Mouse (Mus musculus): ENCODE results near the gene Kxd1.

The Kxd1 gene

DNA sequence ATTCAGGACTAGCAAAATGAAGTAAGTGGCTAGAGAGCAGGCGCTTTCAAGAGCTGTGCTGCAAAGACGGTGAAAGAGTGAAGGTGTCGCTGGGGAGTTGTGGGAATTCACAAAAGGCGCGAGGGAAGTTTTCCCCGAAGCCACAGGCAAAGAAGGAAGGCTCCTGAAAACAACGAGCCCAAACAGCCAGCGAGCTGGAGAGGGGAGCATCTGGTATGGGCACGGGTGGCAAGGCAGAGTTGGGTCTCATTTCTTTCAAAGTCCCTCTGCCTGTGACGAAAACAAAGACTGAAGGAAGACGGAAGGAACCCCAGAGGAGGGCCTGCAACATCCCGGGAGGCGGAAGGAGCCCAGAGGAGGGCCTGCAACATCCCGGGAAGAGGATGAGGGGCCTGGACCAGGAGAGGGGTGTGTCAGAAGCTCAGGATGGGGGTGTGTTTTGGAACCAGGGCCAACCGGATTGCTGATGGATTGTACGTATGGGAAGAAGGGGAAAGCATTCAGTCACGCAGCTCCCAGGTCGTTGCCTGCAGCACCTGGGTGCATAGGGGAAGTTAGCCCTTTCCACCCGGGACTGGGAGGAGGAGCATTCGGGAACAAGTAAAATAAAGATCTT lies 36.8 kb downstream of the Kxd1 start:
- no peak for DNase-seq

DNA sequence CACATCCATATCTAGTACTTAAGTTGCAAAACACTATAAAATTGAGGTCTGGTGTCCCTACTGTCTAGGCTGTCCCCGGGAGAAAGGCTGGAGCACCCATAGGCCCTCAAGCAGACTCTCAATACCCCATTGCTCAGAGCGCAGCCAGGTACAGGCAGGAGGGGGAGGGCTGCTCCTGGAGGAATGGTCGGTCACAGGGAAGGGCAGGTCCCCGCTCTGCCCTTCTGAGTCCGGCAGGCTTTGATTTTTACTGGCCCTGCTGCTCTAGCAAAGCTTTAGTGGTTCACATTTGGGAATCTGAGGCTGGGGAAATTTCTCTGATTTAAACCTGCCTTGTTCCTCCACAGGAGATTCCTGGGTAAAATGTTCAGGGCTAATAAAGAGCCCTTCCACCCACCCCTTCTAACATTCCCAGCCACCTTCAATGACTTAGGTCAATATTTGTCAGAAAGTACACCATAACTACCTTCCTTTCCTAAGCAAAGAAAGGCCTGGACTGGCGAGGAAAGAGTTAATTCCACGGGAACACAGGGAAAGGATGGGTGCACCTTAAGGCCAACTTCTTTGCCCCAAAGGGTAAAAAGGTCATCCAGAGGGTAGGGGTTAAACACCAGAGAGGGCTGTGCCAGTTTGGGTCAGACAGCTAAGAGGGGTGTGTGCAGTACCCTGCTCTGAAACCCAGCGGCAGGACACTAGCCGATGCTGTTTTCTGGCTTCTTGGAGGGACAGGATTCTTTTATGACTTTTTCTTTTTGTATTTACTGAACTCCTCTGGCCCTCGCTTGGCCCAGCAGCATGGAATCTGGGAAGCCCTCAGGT lies 37.5 kb downstream of the Kxd1 start:
- no peak for DNase-seq

GRCm38 (mm10) chr8:70489576-70489975 lies 38.2 kb downstream of the Kxd1 start:
- DNase-seq = no peak

DNA sequence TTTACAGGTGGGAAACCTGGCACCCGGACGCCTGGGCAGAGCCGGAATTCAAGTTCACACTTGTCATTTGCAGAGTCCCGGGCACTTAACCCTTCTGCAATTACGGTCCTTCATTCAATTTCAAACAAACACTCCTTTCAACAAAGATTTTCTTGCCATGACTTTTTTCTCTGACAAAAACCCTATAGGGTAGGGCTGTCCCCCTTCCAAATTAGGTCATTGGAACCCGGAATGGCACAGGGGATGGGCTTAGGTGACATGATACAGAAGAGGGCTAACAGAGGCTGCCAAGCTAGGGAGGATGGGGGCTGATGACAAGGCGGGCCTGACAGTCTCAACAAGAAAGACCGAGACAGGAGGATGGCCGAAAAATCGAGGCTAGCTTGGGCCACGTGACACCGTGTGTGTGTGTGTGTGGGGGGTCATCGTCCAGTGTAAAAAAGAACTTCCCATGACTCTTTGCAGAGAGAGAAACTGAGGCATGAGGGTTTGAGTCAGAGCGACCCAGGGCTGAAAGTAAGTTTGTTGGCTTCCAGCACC lies 38.8 kb downstream of the Kxd1 start:
- DNase-seq = no peak

DNA sequence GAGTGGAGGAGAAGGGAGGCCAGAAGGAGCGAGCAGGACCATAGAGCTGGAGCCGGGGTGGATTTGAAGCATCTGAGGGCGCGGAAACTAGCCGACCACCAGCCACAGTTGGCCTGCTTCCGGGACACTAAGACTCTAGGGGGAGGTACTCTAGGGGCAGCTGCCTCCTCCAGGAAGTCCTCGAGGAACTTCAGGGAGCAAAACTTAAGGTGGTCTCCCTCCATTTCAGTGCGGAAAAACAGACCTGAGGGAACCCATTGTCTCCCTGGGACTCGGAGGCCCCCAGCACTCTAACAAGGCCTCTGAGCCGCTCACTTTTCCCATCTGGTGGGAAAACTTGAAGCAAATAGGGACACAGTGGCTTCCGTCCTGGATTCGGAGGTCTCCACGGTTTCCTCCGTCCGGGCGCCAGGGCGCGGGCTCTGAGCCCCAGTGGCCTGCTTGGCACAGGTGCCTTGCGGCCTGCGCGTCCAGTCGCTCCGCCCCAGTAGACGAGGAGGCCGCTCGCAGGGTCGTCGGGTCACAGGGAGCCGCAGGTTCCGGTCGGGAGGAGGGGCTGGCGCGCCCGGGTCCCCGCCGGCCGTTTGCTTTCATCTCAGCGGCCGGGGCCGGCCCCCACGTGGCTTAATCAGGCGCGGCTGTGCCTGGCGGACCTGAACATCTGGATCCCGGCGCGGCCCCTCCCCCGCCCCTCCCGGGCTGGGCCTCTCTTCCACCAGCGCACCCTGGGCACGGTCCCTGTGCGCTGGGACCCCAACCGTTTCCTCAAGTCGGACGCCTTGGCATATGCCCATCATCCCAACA lies 39.6 kb downstream of the Kxd1 start:
- DNase-seq = peak in 1 of 2 experiments; percentile 52

GRCm38 (mm10) chr8:70486941-70487520 lies 40.7 kb downstream of the Kxd1 start, which contains the start of gene Tmem59l:
Gene Tmem59l, minus strand, starts transcription at chr8:70487358.
- peak; percentile 78 to 79 for DNase-seq

DNA sequence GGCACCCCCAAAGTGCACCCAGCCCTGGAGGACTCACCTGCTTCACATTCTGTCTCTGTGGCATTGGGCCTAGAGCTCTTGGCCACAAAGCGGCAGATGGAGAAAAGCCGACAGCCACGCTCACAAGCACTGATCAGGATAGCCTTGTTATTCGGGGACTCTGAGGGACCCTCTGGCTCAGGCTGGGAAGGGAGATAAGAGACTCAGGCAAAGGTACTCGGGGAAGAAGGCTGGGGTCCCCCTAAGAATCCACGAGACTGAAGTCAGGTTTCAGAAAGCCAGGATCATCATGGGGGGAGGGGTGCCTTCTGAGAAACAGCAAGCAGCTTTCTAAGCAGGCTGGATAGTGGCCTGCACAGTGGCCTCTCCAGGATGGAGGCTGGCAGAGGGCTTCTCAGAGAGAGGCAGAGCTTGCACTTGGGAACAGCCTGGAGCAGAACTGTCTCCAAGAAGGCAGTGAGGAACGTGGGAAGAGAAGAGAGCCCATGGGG lies 41.5 kb downstream of the Kxd1 start:
- peak; percentile 69 to 72 for DNase-seq

GRCm38 (mm10) chr8:70482943-70483342 lies 44.8 kb downstream of the Kxd1 start:
- DNase-seq = no peak

DNA sequence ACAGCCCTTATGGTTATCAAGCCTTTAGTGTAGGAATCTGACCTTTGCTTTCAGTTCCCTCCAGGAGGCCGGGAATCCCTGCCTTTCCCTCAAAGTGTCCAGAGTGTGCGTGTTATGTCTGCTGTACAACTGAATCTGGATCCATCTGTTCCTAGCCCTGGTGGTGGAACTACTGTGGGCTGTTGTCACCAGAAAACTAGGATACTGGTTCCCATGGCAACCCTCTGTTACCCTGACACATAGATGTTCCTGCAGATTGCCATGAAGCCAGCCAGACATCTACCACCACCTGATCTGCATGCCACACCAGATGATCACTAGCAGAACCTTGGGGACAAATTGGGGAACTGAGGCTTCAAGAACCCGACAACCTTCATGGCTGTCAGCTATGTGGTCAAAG lies 45.8 kb downstream of the Kxd1 start:
- no peak for DNase-seq

DNA sequence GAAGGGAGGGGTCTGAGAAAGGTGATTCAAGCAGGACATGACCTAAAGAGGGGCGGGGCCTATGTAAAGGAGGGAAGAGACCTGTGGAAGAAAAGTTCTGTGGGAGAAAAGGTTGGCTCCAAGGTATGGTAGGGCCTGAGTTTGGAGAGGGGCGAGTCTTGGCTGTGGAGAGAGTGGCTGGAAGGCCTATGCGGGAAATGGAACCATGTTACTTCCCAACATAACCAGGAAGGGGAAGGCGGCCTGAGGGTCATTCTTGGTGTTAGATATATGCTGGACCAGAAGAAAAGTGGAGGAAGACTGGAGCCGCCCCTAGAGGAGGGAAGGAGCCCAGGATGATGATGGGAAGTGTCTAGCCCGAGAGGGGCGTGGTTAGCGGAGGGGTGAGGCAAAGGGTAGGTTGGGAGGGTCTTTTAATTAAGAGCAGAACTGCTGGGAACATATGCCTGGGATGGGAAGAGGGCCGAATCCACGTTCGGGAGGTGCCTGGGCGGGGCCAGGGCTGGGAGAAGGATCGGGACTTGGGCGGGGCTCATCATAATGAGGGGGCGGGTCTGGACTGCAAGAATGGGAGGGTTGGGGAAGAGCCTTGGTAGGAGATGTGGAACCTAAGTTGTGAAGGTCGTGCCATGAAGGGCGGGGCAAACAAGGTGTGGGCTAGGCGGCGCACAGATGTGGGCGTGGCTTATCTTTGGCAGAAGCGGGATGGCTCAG lies 50.3 kb downstream of the Kxd1 start:
- no peak for DNase-seq

DNA sequence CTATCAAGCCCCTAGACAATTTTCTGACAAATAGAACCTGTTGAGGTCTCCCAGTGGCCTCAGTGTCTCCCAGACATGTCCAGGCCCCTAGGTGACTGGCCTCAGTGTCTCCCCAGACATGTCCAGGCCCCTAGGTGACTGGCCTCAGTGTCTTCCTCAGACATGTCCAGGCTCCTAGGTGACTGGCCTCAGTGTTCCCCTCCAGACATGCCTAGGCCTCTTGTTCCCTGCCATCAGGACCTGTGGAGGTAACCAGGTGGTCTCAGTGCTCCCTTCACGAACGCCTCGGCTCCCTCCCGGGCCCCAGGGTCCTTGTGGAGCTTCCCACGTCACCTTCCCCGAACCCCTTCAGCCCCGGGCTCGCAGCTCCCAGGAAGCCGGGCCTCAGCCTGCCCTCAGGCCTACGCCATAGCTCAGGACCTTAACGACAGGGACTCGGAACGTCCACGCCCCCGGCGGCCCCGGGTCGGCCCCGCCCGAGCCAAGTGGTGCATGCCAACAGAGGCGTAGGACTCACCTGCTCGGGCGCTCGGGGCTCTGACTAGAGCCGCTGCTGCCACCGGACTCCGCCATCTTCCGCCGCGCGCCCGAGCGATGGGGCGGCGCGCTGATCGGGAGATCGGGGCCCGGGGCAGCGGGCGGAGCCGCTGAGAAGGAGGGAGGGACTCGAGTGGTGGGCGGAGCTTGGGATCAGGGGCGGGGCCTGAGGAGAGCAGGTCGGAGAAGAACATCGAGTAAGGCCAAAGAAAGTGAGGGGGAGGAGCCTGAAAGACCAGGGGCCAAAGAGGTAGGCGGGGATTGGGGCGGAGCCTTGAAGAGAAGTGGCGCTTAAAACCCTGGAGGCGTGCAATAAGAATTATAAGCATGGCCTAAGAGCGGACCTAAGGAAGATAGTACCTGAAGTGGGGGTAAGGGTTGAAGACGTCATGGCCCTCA lies 51.2 kb downstream of the Kxd1 start, which contains the start of gene Klhl26:
TSS of gene Klhl26 (minus strand) at position 636 of the 936 bp plus-strand sequence.
- peak; percentile 96 for DNase-seq

- peak; percentile 71 to 75 for DNase-seq
These were observed 55.9 kb downstream of the Kxd1 start for GRCm38 (mm10) chr8:70471856-70472255.

DNA sequence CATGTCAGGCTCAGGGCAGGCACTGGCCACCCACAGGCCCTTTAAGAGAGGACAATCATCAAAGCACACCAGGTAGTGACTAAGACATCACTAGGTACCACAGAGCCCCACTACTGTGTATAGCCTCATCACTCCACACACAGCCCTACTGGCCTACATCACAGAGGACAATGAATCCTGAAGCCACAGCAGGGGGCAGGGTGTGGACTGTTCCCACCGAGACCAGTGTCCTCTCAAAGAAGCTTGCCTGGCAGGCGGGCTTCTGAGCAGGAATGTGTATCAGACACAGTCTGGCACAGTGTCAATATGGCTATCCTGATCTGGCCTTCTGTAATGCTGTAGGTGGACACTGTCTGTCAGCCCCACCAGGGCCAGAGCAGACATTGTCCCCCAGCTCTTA lies 57.8 kb downstream of the Kxd1 start:
- DNase-seq = no peak

- DNase-seq = no peak
These were observed 58.4 kb downstream of the Kxd1 start for GRCm38 (mm10) chr8:70469295-70469916.

- no peak for DNase-seq
These were observed 59.0 kb downstream of the Kxd1 start for GRCm38 (mm10) chr8:70468733-70469132.

DNA sequence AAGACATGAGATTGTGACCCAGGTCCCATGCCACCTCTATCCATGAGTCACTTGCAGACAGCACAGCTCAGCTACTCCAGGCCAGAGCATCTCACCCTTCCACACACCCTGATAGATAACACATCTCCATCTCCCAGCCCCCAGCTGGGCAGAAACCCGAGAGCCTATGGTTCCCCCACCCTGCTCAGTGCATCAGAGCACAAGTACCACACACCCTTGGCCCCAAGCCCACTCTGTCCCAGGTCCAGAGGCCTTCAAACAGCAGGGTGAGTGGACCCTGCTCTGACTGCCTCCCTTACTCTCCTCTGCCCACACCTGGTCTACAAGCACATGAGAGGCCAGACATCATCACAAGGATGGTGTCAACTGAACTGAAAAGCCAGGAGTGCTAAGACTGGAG lies 59.8 kb downstream of the Kxd1 start:
- no peak for DNase-seq

DNA sequence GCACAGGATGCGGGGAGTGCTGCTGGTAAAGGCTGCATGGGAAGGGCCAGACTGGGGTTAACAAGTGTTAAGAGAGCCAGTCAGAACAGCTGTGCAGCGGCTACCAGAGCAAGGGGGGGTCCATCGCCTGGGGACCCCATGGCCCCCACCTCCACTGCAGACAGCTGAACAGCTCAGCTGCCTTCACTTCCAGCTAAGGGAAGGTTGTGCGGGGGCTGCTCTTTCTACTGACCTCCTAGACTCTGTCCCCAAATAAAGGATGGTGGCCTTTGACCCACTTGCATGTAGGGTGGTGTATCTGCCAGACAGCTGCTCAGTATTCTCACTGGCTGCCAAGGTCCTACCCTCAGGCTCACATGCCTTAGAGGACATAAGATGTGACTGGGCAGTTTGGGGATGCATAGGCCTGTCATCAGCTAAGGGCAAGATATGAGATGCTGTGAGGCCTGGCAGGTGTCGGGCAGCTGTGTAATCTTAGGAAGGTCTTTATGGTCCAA lies 60.5 kb downstream of the Kxd1 start:
- no peak for DNase-seq

GRCm38 (mm10) chr8:70466771-70467170 lies 61.0 kb downstream of the Kxd1 start:
- no peak for DNase-seq

DNA sequence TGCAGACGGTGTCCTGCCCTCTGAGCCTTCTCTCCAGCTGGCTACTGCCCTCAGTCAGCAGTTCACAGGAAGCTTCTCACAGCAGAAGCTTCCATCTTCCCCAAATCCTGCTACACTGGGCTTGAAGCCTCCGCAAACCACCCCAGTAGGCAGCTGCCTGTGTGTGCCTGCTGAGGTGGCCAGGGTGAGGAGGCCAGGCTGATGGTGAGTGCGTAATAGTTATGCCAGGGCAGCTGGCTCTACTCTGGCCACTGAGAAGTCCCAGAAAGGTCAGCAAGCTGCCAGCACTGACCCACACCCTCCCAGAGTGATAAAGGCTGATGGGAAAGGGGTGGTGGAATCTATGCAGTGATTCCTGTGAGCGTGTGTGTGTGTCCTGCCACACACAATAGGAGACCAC lies 61.5 kb downstream of the Kxd1 start:
- no peak for DNase-seq

GRCm38 (mm10) chr8:70465701-70466100 lies 62.1 kb downstream of the Kxd1 start:
- DNase-seq = no peak
